Mouse (Mus musculus) megakaryocyte, embryonic 14.5 days (primary cell): Measurements from ENCODE around the gene Gm13272.
"Not testable (repeated sequence)": the region's sequence is repeated elsewhere in the genome, so short reads cannot be mapped to it uniquely, and the experiment has no call there.

Source experiments
- FLI1 ChIP-seq: IDR thresholded peaks from 2 replicates; pipeline ENCODE4 v1.6.1; 2012; ENCODE audit warnings: low read length, inconsistent platforms, mixed read lengths
- GATA1 ChIP-seq: IDR thresholded peaks from 3 replicates; pipeline ENCODE4 v1.6.1; 2012; ENCODE audit warnings: mixed read lengths, low read length, inconsistent platforms, borderline replicate concordance

DNA sequence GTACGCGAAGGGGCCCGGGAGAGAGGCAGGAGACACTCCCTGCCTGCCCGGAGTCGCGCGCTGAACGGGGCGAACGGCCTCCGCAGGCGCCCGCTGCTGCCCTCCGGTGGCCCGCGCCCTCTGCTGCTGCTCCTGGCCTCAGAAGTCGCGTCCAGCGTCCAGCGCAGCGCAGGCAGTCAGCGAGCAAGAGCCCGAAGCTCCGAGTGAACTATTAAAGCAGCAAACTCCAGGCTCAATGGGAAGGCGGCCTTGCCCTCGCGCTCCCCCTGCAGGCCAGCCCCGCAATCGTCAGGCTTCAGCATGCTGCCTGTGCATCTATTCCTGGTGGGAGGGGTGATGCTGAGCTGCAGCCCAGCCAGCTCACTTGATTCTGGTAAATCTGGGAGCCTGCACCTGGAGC lies 23.3 kb downstream of the Gm13272 start, which contains the start of gene Gm13287:
- TF ChIP-seq GATA1, FLI1: not testable (repeated sequence)
